Mouse (Mus musculus): Measurements from ENCODE around the gene Gnptab. TPM values are rescaled to one million over a fixed set of nuclear protein-coding genes. Genes with fewer than 3 reads are reported as not detected.
A peak's percentile ranks its signal among the peaks of the same experiment; 100 is the strongest.

Gene Gnptab
- polyA plus RNA-seq, 1 experiment from 2014 or later = 7.7 TPM

GRCm38 (mm10) chr10:88351411-88352103, 27.4 kb upstream of the Gnptab start:
- no peak overlapping the region for H3K4me2 ChIP-seq (ENCODE audit: low read depth)
- H3K27me3 ChIP-seq (ENCODE audit: control insufficient read depth, insufficient read depth, low read length) = peaks cover 6% of the 10 kb centered on the region
- ATAC-seq (ENCODE audit: insufficient read depth, low FRiP score, low TSS enrichment) = no peak
- no peak overlapping the region for H3K4me3 ChIP-seq (ENCODE audit: low read depth, low read length)
- H3K27ac ChIP-seq (ENCODE audit: low read depth, low read length) = no peak overlapping the region
- no peaks in the 10 kb centered on the region for H3K9me3 ChIP-seq (ENCODE audit: control insufficient read depth, low read length)
- no peaks in the 10 kb centered on the region for H3K36me3 ChIP-seq (ENCODE audit: control insufficient read depth, insufficient read depth, low read length)
- H3K4me1 ChIP-seq (ENCODE audit: control insufficient read depth, insufficient read depth, low read length) = 0 out of 2 replicates have a peak, but pooled peaks cover under 1% of the 10 kb centered on the region
- WGBS = 74% methylated on average over 5 of the region's 5 CpGs
- DNase-seq (ENCODE audit: low spot score) = no peak
- H3K9ac ChIP-seq (ENCODE audit: low read length) = no peak overlapping the region

GRCm38 (mm10) chr10:88352549-88352948, 26.4 kb upstream of the Gnptab start:
- Histone ChIP-seq H3K27me3 (ENCODE audit: control insufficient read depth, insufficient read depth, low read length) (peaks cover 11% of the 10 kb centered on the region), H3K4me1 (ENCODE audit: control insufficient read depth, insufficient read depth, low read length) (0 out of 2 replicates have a peak, but pooled peaks cover 4% of the 10 kb centered on the region), H3K9me3 (ENCODE audit: control insufficient read depth, low read length) (no peaks in the 10 kb centered on the region), H3K4me3 (ENCODE audit: low read depth, low read length) (no peak overlapping the region), H3K9ac (ENCODE audit: low read length) (no peak overlapping the region), H3K4me2 (ENCODE audit: low read depth) (no peak overlapping the region), H3K27ac (ENCODE audit: low read depth, low read length) (no peak overlapping the region), H3K36me3 (ENCODE audit: control insufficient read depth, insufficient read depth, low read length) (no peaks in the 10 kb centered on the region)
- ATAC-seq (ENCODE audit: insufficient read depth, low FRiP score, low TSS enrichment) = no peak
- WGBS = 100% methylated on average over 2 of the region's 2 CpGs
- DNase-seq (ENCODE audit: low spot score) = no peak

- Histone ChIP-seq H3K9ac (ENCODE audit: low read length) (no peak overlapping the region), H3K4me2 (ENCODE audit: low read depth) (no peak overlapping the region), H3K9me3 (ENCODE audit: control insufficient read depth, low read length) (no peaks in the 10 kb centered on the region), H3K27ac (ENCODE audit: low read depth, low read length) (no peak overlapping the region), H3K4me1 (ENCODE audit: control insufficient read depth, insufficient read depth, low read length) (0 out of 2 replicates have a peak, but pooled peaks cover 4% of the 10 kb centered on the region), H3K27me3 (ENCODE audit: control insufficient read depth, insufficient read depth, low read length) (peaks cover 11% of the 10 kb centered on the region), H3K36me3 (ENCODE audit: control insufficient read depth, insufficient read depth, low read length) (no peaks in the 10 kb centered on the region), H3K4me3 (ENCODE audit: low read depth, low read length) (no peak overlapping the region)
- WGBS = 70% methylated on average over 5 of the region's 5 CpGs
- ATAC-seq (ENCODE audit: insufficient read depth, low FRiP score, low TSS enrichment) (no peak), DNase-seq (ENCODE audit: low spot score) (no peak)
Measured at GRCm38 (mm10) chr10:88354599-88354998, 24.3 kb upstream of the Gnptab start.

GRCm38 (mm10) chr10:88356114-88356982, 22.6 kb upstream of the Gnptab start:
- ATAC-seq (ENCODE audit: insufficient read depth, low FRiP score, low TSS enrichment) = peak; percentile 45; the same call in 1 of the 2 replicates
- H3K9me3 ChIP-seq (ENCODE audit: control insufficient read depth, low read length) = no peaks in the 10 kb centered on the region
- 8% methylated on average over 21 of the region's 21 CpGs for WGBS

GRCm38 (mm10) chr10:88356983-88357559, 21.9 kb upstream of the Gnptab start:
- H3K9ac ChIP-seq (ENCODE audit: low read length) = peak overlapping the region; percentile 63
- no peaks in the 10 kb centered on the region for H3K9me3 ChIP-seq (ENCODE audit: control insufficient read depth, low read length)
- H3K4me3 ChIP-seq (ENCODE audit: low read depth, low read length) = peak overlapping the region; percentile 53
- H3K36me3 ChIP-seq (ENCODE audit: control insufficient read depth, insufficient read depth, low read length) = no peaks in the 10 kb centered on the region
- H3K27ac ChIP-seq (ENCODE audit: low read depth, low read length) = no peak overlapping the region
- peak overlapping the region; percentile 79 for H3K4me2 ChIP-seq (ENCODE audit: low read depth)
- ATAC-seq (ENCODE audit: insufficient read depth, low FRiP score, low TSS enrichment) (peak; percentile 82), DNase-seq (ENCODE audit: low spot score) (peak; percentile 60)
- 5% methylated on average over 17 of the region's 47 CpGs for WGBS
- H3K27me3 ChIP-seq (ENCODE audit: control insufficient read depth, insufficient read depth, low read length) = peaks cover 11% of the 10 kb centered on the region
- H3K4me1 ChIP-seq (ENCODE audit: control insufficient read depth, insufficient read depth, low read length) = 0 out of 2 replicates have a peak, but pooled peaks cover 4% of the 10 kb centered on the region

More at GRCm38 (mm10) chr10:88356114-88356982, 22.6 kb upstream of the Gnptab start:
- peaks cover 11% of the 10 kb centered on the region for H3K27me3 ChIP-seq (ENCODE audit: control insufficient read depth, insufficient read depth, low read length)
- H3K27ac ChIP-seq (ENCODE audit: low read depth, low read length) = no peak overlapping the region
- H3K4me2 ChIP-seq (ENCODE audit: low read depth) = peak overlapping the region; percentile 79
- H3K36me3 ChIP-seq (ENCODE audit: control insufficient read depth, insufficient read depth, low read length) = no peaks in the 10 kb centered on the region
- H3K4me3 ChIP-seq (ENCODE audit: low read depth, low read length) = peak overlapping the region; percentile 53
- no peak for DNase-seq (ENCODE audit: low spot score)
- 0 out of 2 replicates have a peak, but pooled peaks cover 4% of the 10 kb centered on the region for H3K4me1 ChIP-seq (ENCODE audit: control insufficient read depth, insufficient read depth, low read length)
- peak overlapping the region; percentile 63 for H3K9ac ChIP-seq (ENCODE audit: low read length)

GRCm38 (mm10) chr10:88362218-88362617, 16.7 kb upstream of the Gnptab start:
- Histone ChIP-seq H3K4me3 (ENCODE audit: low read depth, low read length) (no peak overlapping the region), H3K27me3 (ENCODE audit: control insufficient read depth, insufficient read depth, low read length) (0 out of 2 replicates have a peak, but pooled peaks cover 3% of the 10 kb centered on the region), H3K36me3 (ENCODE audit: control insufficient read depth, insufficient read depth, low read length) (no peaks in the 10 kb centered on the region), H3K27ac (ENCODE audit: low read depth, low read length) (no peak overlapping the region), H3K4me2 (ENCODE audit: low read depth) (no peak overlapping the region), H3K9me3 (ENCODE audit: control insufficient read depth, low read length) (no peaks in the 10 kb centered on the region), H3K4me1 (ENCODE audit: control insufficient read depth, insufficient read depth, low read length) (no peaks in the 10 kb centered on the region), H3K9ac (ENCODE audit: low read length) (no peak overlapping the region)
- 76% methylated on average over 1 of the region's 1 CpGs for WGBS
- no peak for DNase-seq (ENCODE audit: low spot score)
- ATAC-seq (ENCODE audit: insufficient read depth, low FRiP score, low TSS enrichment) = no peak

GRCm38 (mm10) chr10:88364221-88364620, 14.7 kb upstream of the Gnptab start:
- Histone ChIP-seq H3K9ac (ENCODE audit: low read length) (no peak overlapping the region), H3K27ac (ENCODE audit: low read depth, low read length) (no peak overlapping the region), H3K36me3 (ENCODE audit: control insufficient read depth, insufficient read depth, low read length) (no peaks in the 10 kb centered on the region), H3K4me3 (ENCODE audit: low read depth, low read length) (no peak overlapping the region), H3K4me1 (ENCODE audit: control insufficient read depth, insufficient read depth, low read length) (no peaks in the 10 kb centered on the region), H3K4me2 (ENCODE audit: low read depth) (no peak overlapping the region), H3K9me3 (ENCODE audit: control insufficient read depth, low read length) (no peaks in the 10 kb centered on the region), H3K27me3 (ENCODE audit: control insufficient read depth, insufficient read depth, low read length) (no peaks in the 10 kb centered on the region)
- ATAC-seq (ENCODE audit: insufficient read depth, low FRiP score, low TSS enrichment) = no peak
- 85% methylated on average over 3 of the region's 3 CpGs for WGBS
- no peak for DNase-seq (ENCODE audit: low spot score)

- no peak overlapping the region for H3K27ac ChIP-seq (ENCODE audit: low read depth, low read length)
- no peak overlapping the region for H3K4me3 ChIP-seq (ENCODE audit: low read depth, low read length)
- ATAC-seq (ENCODE audit: insufficient read depth, low FRiP score, low TSS enrichment) = no peak
- H3K4me1 ChIP-seq (ENCODE audit: control insufficient read depth, insufficient read depth, low read length) = no peaks in the 10 kb centered on the region
- H3K9ac ChIP-seq (ENCODE audit: low read length) = no peak overlapping the region
- no peak for DNase-seq (ENCODE audit: low spot score)
- H3K27me3 ChIP-seq (ENCODE audit: control insufficient read depth, insufficient read depth, low read length) = no peaks in the 10 kb centered on the region
- H3K4me2 ChIP-seq (ENCODE audit: low read depth) = no peak overlapping the region
- WGBS = 75% methylated on average over 4 of the region's 4 CpGs
- no peaks in the 10 kb centered on the region for H3K36me3 ChIP-seq (ENCODE audit: control insufficient read depth, insufficient read depth, low read length)
- no peaks in the 10 kb centered on the region for H3K9me3 ChIP-seq (ENCODE audit: control insufficient read depth, low read length)
Measured at GRCm38 (mm10) chr10:88369233-88369632, 9.7 kb upstream of the Gnptab start.
